Mouse (Mus musculus) E14TG2a.4 (cell line): Measurements from ENCODE around the gene Acadl.

Source experiments
- CTCF ChIP-seq: conservative IDR thresholded peaks from 2 replicates; pipeline ENCODE4 v1.5.1; 2014; ENCODE audit warnings: low read length
- NANOG ChIP-seq: IDR thresholded peaks from 2 replicates; pipeline ENCODE4 v1.6.1; 2014; ENCODE audit warnings: borderline replicate concordance, low read length, mixed read lengths
- POU5F1 ChIP-seq: IDR thresholded peaks from 2 replicates; pipeline ENCODE4 v1.6.1; 2014; ENCODE audit warnings: low read length, borderline replicate concordance

DNA sequence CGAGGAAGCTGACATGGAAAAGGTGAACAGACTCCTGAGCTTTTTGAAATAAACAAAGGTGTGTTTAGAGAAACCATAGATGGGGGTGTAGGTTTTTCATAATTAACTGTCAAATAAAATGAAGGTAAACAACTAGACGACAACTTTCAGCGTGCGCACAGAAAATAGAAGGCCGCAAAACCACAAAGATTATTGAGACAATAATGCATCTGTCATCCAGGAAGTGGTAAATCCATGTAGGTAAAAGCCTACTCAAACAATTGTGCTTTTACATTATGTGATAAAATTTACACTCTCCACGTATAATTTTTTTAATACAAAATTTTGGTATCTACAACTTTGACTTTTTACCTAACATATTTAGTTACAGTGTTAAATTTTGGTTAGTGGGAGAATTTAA is 11.7 kb upstream of the Acadl start:
- TF ChIP-seq CTCF: no peak
- no peak for TF ChIP-seq NANOG
- no peak for TF ChIP-seq POU5F1
